Mouse (Mus musculus): ENCODE measurements around the gene Specc1. TPM values are rescaled to one million over a fixed set of nuclear protein-coding genes. Genes with fewer than 3 reads are reported as not detected.

The Specc1 gene
- polyA plus RNA-seq, 1 experiment = 10.2 TPM

- no peak overlapping the region for H3K27ac ChIP-seq (ENCODE audit: insufficient read depth, low read depth, low read length)
- WGBS = 87% methylated on average over 5 of the region's 5 CpGs
- no peak for TF ChIP-seq CTCF (IDR thresholded peaks at IDR 0.05; ENCODE audit: extremely low read depth, insufficient read length, insufficient replicate concordance, low read depth, low read length)
- TF ChIP-seq POLR2A (IDR thresholded peaks at IDR 0.05; ENCODE audit: low read depth, low read length) = no peak
- H3K36me3 ChIP-seq (ENCODE audit: control insufficient read depth, insufficient read depth, low read length) = no peaks in the 10 kb centered on the region
- H3K4me1 ChIP-seq (ENCODE audit: control insufficient read depth, insufficient read depth, insufficient read length, low read length) = no peaks in the 10 kb centered on the region
- H3K4me3 ChIP-seq (ENCODE audit: low read depth, low read length) = no peak overlapping the region
- H3K27me3 ChIP-seq (ENCODE audit: control insufficient read depth, insufficient read depth, low read length) = no peaks in the 10 kb centered on the region; the same call in 1 of the 2 replicates
These were observed 8.0 kb downstream of the Specc1 start for GRCm38 (mm10) chr11:61964611-61965010.

DNA sequence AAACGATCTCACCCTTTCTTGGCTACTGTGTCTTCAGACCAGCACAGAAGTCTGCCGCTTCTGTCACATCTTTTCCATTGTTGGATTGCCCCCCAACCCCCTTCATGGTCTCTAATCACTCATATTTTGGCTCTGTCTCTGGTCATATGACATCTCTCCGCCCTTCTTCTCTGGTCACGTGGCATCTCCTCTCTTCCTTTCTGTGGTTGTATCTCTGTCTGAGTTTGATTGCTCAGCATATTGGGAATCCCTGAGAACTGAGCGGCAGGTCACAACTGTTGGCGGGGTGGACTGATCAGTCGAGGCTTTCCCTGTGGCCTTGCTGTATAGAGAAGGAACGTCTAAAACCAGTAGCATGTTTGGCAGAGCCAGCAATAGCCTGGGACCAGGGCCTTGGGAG lies 10.5 kb downstream of the Specc1 start:
- 77% methylated on average over 8 of the region's 8 CpGs for WGBS
- H3K4me1 ChIP-seq (ENCODE audit: control insufficient read depth, insufficient read depth, insufficient read length, low read length) = no peaks in the 10 kb centered on the region
- H3K27ac ChIP-seq (ENCODE audit: insufficient read depth, low read depth, low read length) = no peak overlapping the region
- H3K4me3 ChIP-seq (ENCODE audit: low read depth, low read length) = no peak overlapping the region
- H3K27me3 ChIP-seq (ENCODE audit: control insufficient read depth, insufficient read depth, low read length) = no peaks in the 10 kb centered on the region; the same call in 1 of the 2 replicates
- no peaks in the 10 kb centered on the region for H3K36me3 ChIP-seq (ENCODE audit: control insufficient read depth, insufficient read depth, low read length)
- TF ChIP-seq POLR2A (IDR thresholded peaks at IDR 0.05; ENCODE audit: low read depth, low read length) = no peak

DNA sequence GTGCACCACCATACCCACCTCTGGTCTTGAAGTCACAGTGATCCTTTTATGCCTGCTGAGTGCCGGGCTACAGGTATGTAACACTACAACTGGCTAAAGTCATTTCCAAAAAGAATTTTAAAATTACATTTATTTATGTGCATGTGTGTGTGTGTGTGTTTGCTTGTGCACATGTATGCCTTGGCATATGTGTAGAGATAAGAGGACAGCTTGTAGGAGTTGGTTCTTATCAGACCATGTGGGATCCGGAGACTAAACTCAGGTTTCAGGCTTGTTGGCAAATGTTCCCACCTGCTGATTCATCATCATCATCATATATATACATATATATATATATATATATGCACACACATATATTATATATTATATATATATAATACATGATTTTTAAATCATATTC lies 12.3 kb downstream of the Specc1 start:
- Histone ChIP-seq H3K4me1 (ENCODE audit: control insufficient read depth, insufficient read depth, insufficient read length, low read length) (no peaks in the 10 kb centered on the region), H3K36me3 (ENCODE audit: control insufficient read depth, insufficient read depth, low read length) (no peaks in the 10 kb centered on the region), H3K4me3 (ENCODE audit: low read depth, low read length) (no peak overlapping the region), H3K27ac (ENCODE audit: insufficient read depth, low read depth, low read length) (no peak overlapping the region), H3K27me3 (ENCODE audit: control insufficient read depth, insufficient read depth, low read length) (no peaks in the 10 kb centered on the region; the same call in 1 of the 2 replicates)
- no peak for TF ChIP-seq CTCF (IDR thresholded peaks at IDR 0.05; ENCODE audit: extremely low read depth, insufficient read length, insufficient replicate concordance, low read depth, low read length)
- no peak for TF ChIP-seq POLR2A (IDR thresholded peaks at IDR 0.05; ENCODE audit: low read depth, low read length)
- WGBS = 73% methylated on average over 2 of the region's 2 CpGs

GRCm38 (mm10) chr11:61970901-61971300 lies 14.3 kb downstream of the Specc1 start:
- TF ChIP-seq POLR2A (IDR thresholded peaks at IDR 0.05; ENCODE audit: low read depth, low read length) = no peak
- TF ChIP-seq CTCF (IDR thresholded peaks at IDR 0.05; ENCODE audit: extremely low read depth, insufficient read length, insufficient replicate concordance, low read depth, low read length) = no peak
- Histone ChIP-seq H3K4me1 (ENCODE audit: control insufficient read depth, insufficient read depth, insufficient read length, low read length) (no peaks in the 10 kb centered on the region), H3K27me3 (ENCODE audit: control insufficient read depth, insufficient read depth, low read length) (no peaks in the 10 kb centered on the region; the same call in 1 of the 2 replicates), H3K27ac (ENCODE audit: insufficient read depth, low read depth, low read length) (no peak overlapping the region), H3K36me3 (ENCODE audit: control insufficient read depth, insufficient read depth, low read length) (no peaks in the 10 kb centered on the region), H3K4me3 (ENCODE audit: low read depth, low read length) (no peak overlapping the region)
- WGBS = 61% methylated on average over 5 of the region's 5 CpGs

GRCm38 (mm10) chr11:61971441-61972221 lies 15.1 kb downstream of the Specc1 start:
- Histone ChIP-seq H3K4me3 (ENCODE audit: low read depth, low read length) (no peak overlapping the region), H3K36me3 (ENCODE audit: control insufficient read depth, insufficient read depth, low read length) (no peaks in the 10 kb centered on the region), H3K27ac (ENCODE audit: insufficient read depth, low read depth, low read length) (no peak overlapping the region), H3K27me3 (ENCODE audit: control insufficient read depth, insufficient read depth, low read length) (no peaks in the 10 kb centered on the region; the same call in 1 of the 2 replicates), H3K4me1 (ENCODE audit: control insufficient read depth, insufficient read depth, insufficient read length, low read length) (no peaks in the 10 kb centered on the region)
- 44% methylated on average over 7 of the region's 7 CpGs for WGBS
- TF ChIP-seq CTCF (IDR thresholded peaks at IDR 0.05; ENCODE audit: extremely low read depth, insufficient read length, insufficient replicate concordance, low read depth, low read length) (no peak), POLR2A (IDR thresholded peaks at IDR 0.05; ENCODE audit: low read depth, low read length) (no peak)

DNA sequence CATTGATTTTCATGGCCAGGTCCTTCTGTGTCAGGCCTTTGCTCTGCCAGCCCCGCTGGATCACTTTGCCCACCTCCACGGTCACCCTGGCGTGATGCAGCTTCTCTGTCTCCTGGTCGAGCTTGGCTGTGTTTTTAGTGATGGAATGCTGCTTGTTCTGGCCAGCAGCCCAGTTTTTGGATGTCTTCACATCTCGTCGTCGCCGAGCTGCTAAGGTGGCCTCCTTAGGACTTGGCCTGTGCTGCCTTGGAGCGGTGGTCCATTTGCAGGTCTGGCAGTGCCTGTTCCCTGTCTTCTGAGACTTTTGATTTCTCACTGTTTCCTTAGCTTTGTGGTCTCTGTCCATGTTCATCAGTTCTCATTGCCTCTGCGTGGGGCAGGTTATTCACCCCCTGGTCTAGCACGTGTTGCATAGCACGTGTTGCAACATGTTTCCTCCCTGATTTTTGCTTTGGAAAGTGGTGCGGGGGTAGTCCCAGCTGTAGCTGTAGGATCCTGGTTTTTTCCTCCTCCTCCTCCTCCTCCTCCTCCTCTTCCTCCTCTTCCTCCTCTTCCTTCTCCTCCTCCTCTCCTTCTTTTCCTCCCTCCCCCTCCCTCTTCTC lies 17.6 kb downstream of the Specc1 start:
- WGBS = 57% methylated on average over 13 of the region's 13 CpGs
- no peak overlapping the region for H3K4me3 ChIP-seq (ENCODE audit: low read depth, low read length)
- TF ChIP-seq POLR2A (IDR thresholded peaks at IDR 0.05; ENCODE audit: low read depth, low read length) (no peak), CTCF (IDR thresholded peaks at IDR 0.05; ENCODE audit: extremely low read depth, insufficient read length, insufficient replicate concordance, low read depth, low read length) (no peak)
- no peaks in the 10 kb centered on the region for H3K36me3 ChIP-seq (ENCODE audit: control insufficient read depth, insufficient read depth, low read length)
- H3K4me1 ChIP-seq (ENCODE audit: control insufficient read depth, insufficient read depth, insufficient read length, low read length) = no peaks in the 10 kb centered on the region
- H3K27me3 ChIP-seq (ENCODE audit: control insufficient read depth, insufficient read depth, low read length) = no peaks in the 10 kb centered on the region
- no peak overlapping the region for H3K27ac ChIP-seq (ENCODE audit: insufficient read depth, low read depth, low read length)

DNA sequence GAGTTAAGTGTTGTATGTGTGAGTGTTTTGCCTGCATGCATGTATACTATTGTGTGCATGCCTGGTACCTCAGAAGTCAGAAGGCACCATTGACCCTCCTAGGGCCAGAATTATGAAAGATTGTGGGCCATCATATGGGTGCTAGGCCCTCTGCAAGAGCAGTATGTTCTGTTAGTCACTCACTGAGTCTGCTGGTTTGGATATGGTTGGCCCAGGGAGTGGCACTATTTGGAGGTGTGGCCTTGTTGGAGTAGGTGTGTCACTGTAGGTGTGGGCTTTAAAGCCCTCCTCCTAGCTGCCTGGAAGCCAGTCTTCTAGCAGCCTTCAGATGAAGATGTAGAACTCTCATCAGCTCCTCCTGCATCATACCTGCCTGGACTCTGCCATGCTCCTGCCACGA lies 19.2 kb downstream of the Specc1 start:
- WGBS = 64% methylated on average over 1 of the region's 1 CpGs
- H3K4me1 ChIP-seq (ENCODE audit: control insufficient read depth, insufficient read depth, insufficient read length, low read length) = no peaks in the 10 kb centered on the region
- H3K36me3 ChIP-seq (ENCODE audit: control insufficient read depth, insufficient read depth, low read length) = no peaks in the 10 kb centered on the region
- H3K27me3 ChIP-seq (ENCODE audit: control insufficient read depth, insufficient read depth, low read length) = no peaks in the 10 kb centered on the region
- H3K27ac ChIP-seq (ENCODE audit: insufficient read depth, low read depth, low read length) = no peak overlapping the region
- H3K4me3 ChIP-seq (ENCODE audit: low read depth, low read length) = no peak overlapping the region
- TF ChIP-seq CTCF (IDR thresholded peaks at IDR 0.05; ENCODE audit: extremely low read depth, insufficient read length, insufficient replicate concordance, low read depth, low read length) = no peak
- no peak for TF ChIP-seq POLR2A (IDR thresholded peaks at IDR 0.05; ENCODE audit: low read depth, low read length)
